ENCODE assay signal across 35 mouse cellular contexts in the genomic region with DNA sequence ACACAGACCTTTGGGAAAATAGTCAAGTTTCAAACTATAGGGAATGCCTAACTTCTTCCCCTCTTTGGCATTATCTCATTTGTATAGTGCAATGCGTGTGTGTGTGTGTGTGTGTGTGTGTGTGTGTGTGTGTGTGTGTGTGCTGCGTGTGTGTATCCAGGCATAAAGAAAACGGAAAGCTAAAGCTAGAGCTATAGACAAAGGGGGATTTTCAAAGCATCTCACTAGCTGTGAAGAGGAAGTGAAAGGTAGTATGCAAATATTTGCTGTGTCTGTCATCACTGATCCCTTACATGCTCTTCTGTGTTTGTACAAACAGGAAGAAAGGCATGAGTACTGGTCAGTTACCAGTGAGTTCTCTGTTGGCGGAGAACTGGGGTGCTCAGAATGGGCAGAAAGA. TPM values are rescaled to one million over a fixed set of nuclear protein-coding genes. Genes with fewer than 3 reads are reported as not detected.
DNase-seq lines count a peak whose midpoint lies in the region; ATAC-seq lines count a peak whose summit lies in the region.
"Had no signal": no experiment of that assay in that cellular context is flagged by ENCODE, and none has a peak within 500 bp of the region (broad histone marks: within the 10 kb centered on the region; RNA-seq: fewer than 3 reads in every experiment).

No protein-coding gene starts in this region.

- peak; percentile 51 for ATAC-seq in liver, embryonic 13.5 days (ENCODE audit: low read depth)
- ATAC-seq in liver, embryonic 12.5 days: no peak
- peak; percentile 47 for ATAC-seq in common myeloid progenitor, adult 5-6 weeks (replicated peaks; ENCODE audit: low read depth, poor library complexity, severe bottlenecking)
- peak; percentile 97 for ATAC-seq in neutrophil, adult 5-6 weeks (ENCODE audit: extremely low read depth, insufficient number of reproducible peaks, low FRiP score, poor library complexity, severe bottlenecking)
- ATAC-seq: activated CD4-positive, CD25-positive, alpha-beta regulatory T cell, adult 4 months; CD4-positive, CD25-positive, alpha-beta regulatory T cell, adult 4 months; forebrain, embryonic 14.5 days; intestine, embryonic 16.5 days; midbrain, embryonic 13.5 days had no signal

- H3K4me1 ChIP-seq in liver, embryonic 13.5 days (replicated peaks): no peaks in the 10 kb centered on the region; the same call in 1 of the 2 replicates
- H3K4me1 ChIP-seq in liver, embryonic 12.5 days: 0 out of 2 replicates have a peak, but pooled peaks cover 4% of the 10 kb centered on the region
- H3K4me1 ChIP-seq: heart, embryonic 12.5 days; liver, embryonic 15.5 days had no signal

- H3K27me3 ChIP-seq in liver, embryonic 13.5 days: peaks cover 7% of the 10 kb centered on the region; the same call in 1 of the 2 replicates
- H3K27me3 ChIP-seq in liver, embryonic 12.5 days (replicated peaks): peaks cover 25% of the 10 kb centered on the region
- H3K27me3 ChIP-seq: embryonic facial prominence, embryonic 12.5 days; heart, embryonic 12.5 days; hindbrain, embryonic 13.5 days; limb, embryonic 12.5 days; midbrain, embryonic 13.5 days had no signal

- DNase-seq in liver, embryonic 13.5 days: no peak
- DNase-seq in spleen, adult 18-20 months: peak; percentile 29 to 44
- DNase-seq in spleen, adult 12 weeks (ENCODE audit: low spot score): no peak
- DNase-seq in right cerebral cortex, adult 18-20 months: no peak
- DNase-seq in frontal cortex, postnatal 14 days (ENCODE audit: low spot score in 2 of 2): no peak
- DNase-seq: adrenal gland, adult 2 months; adrenal gland, postnatal 36 days; cerebellum, adult 2 months; cerebellum, postnatal 25 days; gastrocnemius, adult 2 months; gastrocnemius, postnatal 36 days; heart, adult 2 months; heart, postnatal 4 days; kidney, postnatal 25 days; retina, postnatal 1 day; right cerebral cortex, postnatal 25 days; thymus, adult 2 months; thymus, postnatal 36 days had no signal

- no peak overlapping the region for H3K4me2 ChIP-seq in liver, embryonic 13.5 days
- H3K4me2 ChIP-seq in liver, embryonic 12.5 days: no peak overlapping the region
- H3K4me2 ChIP-seq: embryonic facial prominence, embryonic 12.5 days; heart, embryonic 12.5 days; hindbrain, embryonic 13.5 days; limb, embryonic 12.5 days; liver, embryonic 15.5 days; midbrain, embryonic 13.5 days had no signal

- WGBS in liver, embryonic 13.5 days (ENCODE audit: insufficient replicate concordance): 52% methylated on average over 4 of the region's 4 CpGs
- 61% methylated on average over 4 of the region's 4 CpGs for WGBS in liver, embryonic 12.5 days (ENCODE audit: insufficient replicate concordance)

- H3K9me3 ChIP-seq in liver, embryonic 13.5 days (replicated peaks): no peaks in the 10 kb centered on the region
- H3K9me3 ChIP-seq in liver, embryonic 12.5 days (replicated peaks): no peaks in the 10 kb centered on the region
- H3K9me3 ChIP-seq: embryonic facial prominence, embryonic 12.5 days; heart, embryonic 12.5 days; hindbrain, embryonic 13.5 days; limb, embryonic 12.5 days; liver, embryonic 15.5 days; midbrain, embryonic 13.5 days had no signal

- no peak overlapping the region for H3K9ac ChIP-seq in liver, embryonic 13.5 days
- no peak overlapping the region for H3K9ac ChIP-seq in liver, embryonic 12.5 days
- H3K9ac ChIP-seq: embryonic facial prominence, embryonic 12.5 days; heart, embryonic 12.5 days; hindbrain, embryonic 13.5 days; limb, embryonic 12.5 days; liver, embryonic 15.5 days; midbrain, embryonic 13.5 days had no signal

- no peak overlapping the region for H3K4me3 ChIP-seq in liver, embryonic 13.5 days (replicated peaks)
- no peak overlapping the region for H3K4me3 ChIP-seq in liver, embryonic 12.5 days
- H3K4me3 ChIP-seq: embryonic facial prominence, embryonic 12.5 days; gastrocnemius, adult 2 months; heart, adult 2 months; heart, embryonic 12.5 days; hindbrain, embryonic 13.5 days; limb, embryonic 12.5 days; liver, embryonic 15.5 days; midbrain, embryonic 13.5 days had no signal

- H3K36me3 ChIP-seq in liver, embryonic 13.5 days: no peaks in the 10 kb centered on the region
- H3K36me3 ChIP-seq in liver, embryonic 12.5 days: no peaks in the 10 kb centered on the region
- H3K36me3 ChIP-seq: embryonic facial prominence, embryonic 12.5 days; heart, embryonic 12.5 days; hindbrain, embryonic 13.5 days; limb, embryonic 12.5 days; liver, embryonic 15.5 days; midbrain, embryonic 13.5 days had no signal

- no peak overlapping the region for H3K27ac ChIP-seq in liver, embryonic 13.5 days
- no peak overlapping the region for H3K27ac ChIP-seq in liver, embryonic 12.5 days
- H3K27ac ChIP-seq: embryonic facial prominence, embryonic 12.5 days; gastrocnemius, adult 2 months; heart, adult 2 months; hindbrain, embryonic 13.5 days; limb, embryonic 12.5 days; liver, embryonic 15.5 days; midbrain, embryonic 13.5 days had no signal

RNA-seq across cellular contexts. Expression of gene Slc28a3, which starts 58.8 kb away (rescaled TPM):
- not detected in 2 replicates for polyA plus RNA-seq in liver, embryonic 13.5 days (2015; fragmentation: Nextera tagmentation; extraction: Ambion mirVana)
- polyA plus RNA-seq in liver, embryonic 12.5 days (2016; fragmentation: Nextera tagmentation; extraction: Ambion mirVana): not detected in 2 replicates
- not detected in 2 replicates for total RNA-seq in common myeloid progenitor, adult 5-6 weeks (2017)
- total RNA-seq in neutrophil, adult 5-6 weeks (2017): 1.4 and 3.6 TPM in 2 replicates
- total RNA-seq: adrenal gland, adult 2 months; adrenal gland, postnatal 36 days; gastrocnemius, adult 2 months; gastrocnemius, postnatal 36 days; heart, adult 2 months; heart, postnatal 4 days; left cerebral cortex, adult 18-20 months; megakaryocyte-erythroid progenitor cell, adult 5-6 weeks had no signal
- polyA plus RNA-seq: forebrain, embryonic 14.5 days; heart, embryonic 12.5 days; heart, postnatal 0 days; midbrain, embryonic 13.5 days; neural tube, embryonic 14.5 days had no signal

Comparison
In these comparisons a context has a peak if more than half of its experiments do, and no peak if none do; other contexts are left out.
1. DNase-seq: peak in spleen, adult 18-20 months (2 of 2); none in liver, embryonic 13.5 days (single experiment), spleen, adult 12 weeks (single experiment), right cerebral cortex, adult 18-20 months (single experiment) and frontal cortex, postnatal 14 days (0 of 2).